Mouse (Mus musculus): Measurements from ENCODE around the gene Stk24.

Gene Stk24

DNA sequence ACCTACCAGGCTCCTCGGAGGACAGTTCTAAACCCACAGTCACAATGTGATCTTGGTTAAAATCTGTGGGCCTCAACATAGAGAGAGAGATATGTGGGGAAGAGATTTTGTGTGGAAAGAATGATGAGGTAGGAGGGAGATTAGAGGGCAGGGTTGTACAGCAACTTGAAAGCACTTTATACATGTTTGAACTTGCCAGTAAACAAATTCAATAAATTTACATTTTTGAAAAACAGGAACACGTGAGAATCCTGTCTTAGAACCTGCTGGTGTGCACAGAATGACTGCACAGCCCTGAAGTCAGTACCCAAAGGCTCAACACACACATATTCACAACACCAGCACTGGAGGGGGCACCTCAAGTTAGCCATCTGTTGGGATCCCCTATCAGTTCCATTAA lies 68.7 kb downstream of the Stk24 start:
- no peak overlapping the region for H3K4me3 ChIP-seq (replicated peaks; ENCODE audit: low read length)
- peaks cover 78% of the 10 kb centered on the region for H3K4me1 ChIP-seq (replicated peaks; ENCODE audit: low read depth, low read length)
- no peak for TF ChIP-seq POU5F1 (IDR thresholded peaks at IDR 0.05; ENCODE audit: borderline replicate concordance, low read length)
- TF ChIP-seq CTCF (conservative IDR thresholded peaks at IDR 0.05; ENCODE audit: low read length), result no peak
- no peak for TF ChIP-seq NANOG (IDR thresholded peaks at IDR 0.05; ENCODE audit: borderline replicate concordance, low read length)

GRCm38 (mm10) chr14:121310325-121311080 lies 69.3 kb downstream of the Stk24 start:
- no peaks in the 10 kb centered on the region for H3K27me3 ChIP-seq (ENCODE audit: insufficient read depth, low read length)
- TF ChIP-seq POU5F1 (IDR thresholded peaks at IDR 0.05; ENCODE audit: borderline replicate concordance, low read length) (no peak), NANOG (IDR thresholded peaks at IDR 0.05; ENCODE audit: borderline replicate concordance, low read length) (no peak), CTCF (conservative IDR thresholded peaks at IDR 0.05; ENCODE audit: low read length) (no peak)

More for the DNA sequence above, 68.7 kb downstream of the Stk24 start:
- Histone ChIP-seq H3K36me3 (ENCODE audit: insufficient read depth, low read length) (peaks cover 14% of the 10 kb centered on the region), H3K27me3 (ENCODE audit: insufficient read depth, low read length) (no peaks in the 10 kb centered on the region), H3K9me3 (ENCODE audit: low read length) (peaks cover 4% of the 10 kb centered on the region; the same call in 1 of the 2 replicates)

GRCm38 (mm10) chr14:121309909-121310308 lies 69.9 kb downstream of the Stk24 start:
- H3K4me3 ChIP-seq (replicated peaks; ENCODE audit: low read length), result no peak overlapping the region
- H3K4me1 ChIP-seq (replicated peaks; ENCODE audit: low read depth, low read length), result peaks cover 78% of the 10 kb centered on the region
- TF ChIP-seq POU5F1 (IDR thresholded peaks at IDR 0.05; ENCODE audit: borderline replicate concordance, low read length) (no peak), NANOG (IDR thresholded peaks at IDR 0.05; ENCODE audit: borderline replicate concordance, low read length) (no peak), CTCF (conservative IDR thresholded peaks at IDR 0.05; ENCODE audit: low read length) (no peak)
- H3K36me3 ChIP-seq (ENCODE audit: insufficient read depth, low read length), result peaks cover 14% of the 10 kb centered on the region
- H3K27me3 ChIP-seq (ENCODE audit: insufficient read depth, low read length), result no peaks in the 10 kb centered on the region
- peaks cover 4% of the 10 kb centered on the region; the same call in 1 of the 2 replicates for H3K9me3 ChIP-seq (ENCODE audit: low read length)

More at GRCm38 (mm10) chr14:121310325-121311080, 69.3 kb downstream of the Stk24 start:
- peaks cover 78% of the 10 kb centered on the region for H3K4me1 ChIP-seq (replicated peaks; ENCODE audit: low read depth, low read length)
- peaks cover 4% of the 10 kb centered on the region; the same call in 1 of the 2 replicates for H3K9me3 ChIP-seq (ENCODE audit: low read length)
- H3K4me3 ChIP-seq (replicated peaks; ENCODE audit: low read length), result no peak overlapping the region
- peaks cover 14% of the 10 kb centered on the region for H3K36me3 ChIP-seq (ENCODE audit: insufficient read depth, low read length)

DNA sequence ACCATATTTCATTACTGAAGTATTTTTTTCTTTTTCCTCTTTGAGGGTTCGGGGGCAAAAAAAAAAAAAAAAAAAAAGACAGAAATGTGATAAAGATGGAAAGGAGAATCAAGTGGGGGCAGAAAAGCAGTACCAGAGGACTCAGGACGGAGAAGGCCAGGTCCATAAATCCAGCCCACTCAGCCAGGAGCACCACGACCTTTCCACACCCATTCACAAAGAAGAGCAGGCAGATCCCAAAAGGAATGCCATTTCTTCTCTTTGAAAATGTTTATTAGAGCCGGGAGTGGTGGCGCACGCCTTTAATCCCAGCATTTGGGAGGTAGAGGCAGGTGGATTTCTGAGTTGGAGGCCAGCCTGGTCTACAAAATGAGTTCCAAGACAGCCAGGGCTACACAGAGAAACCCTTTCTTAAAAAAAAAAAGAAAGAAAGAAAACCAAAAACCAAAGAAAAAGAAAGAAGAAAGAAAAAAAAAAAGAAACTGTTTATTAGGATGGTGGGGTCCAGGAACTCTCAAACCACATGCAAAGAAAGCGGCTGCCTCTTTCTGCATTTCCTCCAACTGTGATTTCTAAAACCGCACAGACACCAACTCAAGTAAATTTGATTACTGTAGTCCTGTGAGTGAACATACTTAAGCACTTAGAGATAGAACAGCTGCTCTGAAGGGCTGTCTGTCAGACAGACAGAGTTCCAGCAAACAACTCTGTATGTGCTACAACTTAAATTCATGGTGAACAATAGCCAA lies 74.3 kb downstream of the Stk24 start:
- Histone ChIP-seq H3K4me3 (replicated peaks; ENCODE audit: low read length) (no peak overlapping the region), H3K4me1 (replicated peaks; ENCODE audit: low read depth, low read length) (peaks cover 86% of the 10 kb centered on the region), H3K27me3 (ENCODE audit: insufficient read depth, low read length) (no peaks in the 10 kb centered on the region), H3K9me3 (ENCODE audit: low read length) (peaks cover 4% of the 10 kb centered on the region; the same call in 1 of the 2 replicates), H3K36me3 (ENCODE audit: insufficient read depth, low read length) (peaks cover 32% of the 10 kb centered on the region)
- TF ChIP-seq NANOG (IDR thresholded peaks at IDR 0.05; ENCODE audit: borderline replicate concordance, low read length), result no peak

- Histone ChIP-seq H3K27me3 (ENCODE audit: insufficient read depth, low read length) (no peaks in the 10 kb centered on the region), H3K4me1 (replicated peaks; ENCODE audit: low read depth, low read length) (peaks cover 76% of the 10 kb centered on the region), H3K36me3 (ENCODE audit: insufficient read depth, low read length) (peaks cover 42% of the 10 kb centered on the region), H3K9me3 (ENCODE audit: low read length) (no peaks in the 10 kb centered on the region), H3K4me3 (replicated peaks; ENCODE audit: low read length) (no peak overlapping the region)
- no peak for TF ChIP-seq CTCF (conservative IDR thresholded peaks at IDR 0.05; ENCODE audit: low read length)
- no peak for TF ChIP-seq NANOG (IDR thresholded peaks at IDR 0.05; ENCODE audit: borderline replicate concordance, low read length)
- TF ChIP-seq POU5F1 (IDR thresholded peaks at IDR 0.05; ENCODE audit: borderline replicate concordance, low read length), result no peak
Observed at GRCm38 (mm10) chr14:121304523-121304922, 75.3 kb downstream of the Stk24 start.

DNA sequence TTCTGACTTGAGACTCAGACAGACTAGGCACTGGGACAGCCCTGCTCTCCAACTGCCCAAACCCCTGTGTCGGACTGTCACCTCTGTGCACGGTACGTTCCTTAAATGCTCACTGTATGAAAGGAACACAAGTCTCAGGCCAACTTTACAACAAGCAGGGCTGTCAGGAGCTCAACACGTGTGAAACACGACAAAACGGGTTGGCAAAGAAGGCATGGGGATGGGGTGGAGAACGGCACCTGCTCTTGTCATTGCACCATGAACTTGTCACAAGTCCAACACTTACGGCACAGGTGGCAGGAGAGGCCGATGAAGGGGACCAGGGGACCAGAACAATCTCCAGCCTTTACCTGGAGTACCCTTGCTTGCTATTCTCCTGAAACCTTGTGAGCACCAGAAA lies 80.7 kb downstream of the Stk24 start:
- TF ChIP-seq CTCF (conservative IDR thresholded peaks at IDR 0.05; ENCODE audit: low read length), result no peak
- no peak for TF ChIP-seq NANOG (IDR thresholded peaks at IDR 0.05; ENCODE audit: borderline replicate concordance, low read length)
- no peak for TF ChIP-seq POU5F1 (IDR thresholded peaks at IDR 0.05; ENCODE audit: borderline replicate concordance, low read length)
- Histone ChIP-seq H3K27me3 (ENCODE audit: insufficient read depth, low read length) (no peaks in the 10 kb centered on the region), H3K4me3 (replicated peaks; ENCODE audit: low read length) (no peak overlapping the region), H3K9me3 (ENCODE audit: low read length) (no peaks in the 10 kb centered on the region), H3K4me1 (replicated peaks; ENCODE audit: low read depth, low read length) (peaks cover 42% of the 10 kb centered on the region), H3K36me3 (ENCODE audit: insufficient read depth, low read length) (peaks cover 70% of the 10 kb centered on the region)

DNA sequence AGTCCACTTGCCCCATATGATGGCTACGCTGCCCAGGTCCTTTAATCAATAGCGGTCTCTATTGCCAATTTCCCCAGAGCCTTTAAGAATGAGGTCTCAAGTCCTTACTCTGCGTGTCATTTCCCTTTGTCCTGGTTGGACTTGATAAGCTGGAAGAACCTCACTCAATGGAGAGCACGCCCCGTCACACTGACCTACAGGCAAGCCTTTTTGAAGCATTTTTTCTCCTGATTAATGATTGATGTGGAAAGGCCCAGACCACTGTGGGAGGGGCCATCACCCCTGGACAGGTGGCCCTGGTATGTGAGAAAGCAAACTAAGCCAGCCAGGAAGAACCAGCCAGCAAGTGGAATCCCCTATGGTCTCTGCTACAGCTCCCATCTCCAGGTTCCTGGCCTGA lies 81.3 kb downstream of the Stk24 start:
- no peaks in the 10 kb centered on the region for H3K9me3 ChIP-seq (ENCODE audit: low read length)
- H3K4me1 ChIP-seq (replicated peaks; ENCODE audit: low read depth, low read length), result peaks cover 37% of the 10 kb centered on the region
- TF ChIP-seq POU5F1 (IDR thresholded peaks at IDR 0.05; ENCODE audit: borderline replicate concordance, low read length) (no peak), NANOG (IDR thresholded peaks at IDR 0.05; ENCODE audit: borderline replicate concordance, low read length) (no peak), CTCF (conservative IDR thresholded peaks at IDR 0.05; ENCODE audit: low read length) (no peak)
- peaks cover 75% of the 10 kb centered on the region for H3K36me3 ChIP-seq (ENCODE audit: insufficient read depth, low read length)
- no peaks in the 10 kb centered on the region for H3K27me3 ChIP-seq (ENCODE audit: insufficient read depth, low read length)
- H3K4me3 ChIP-seq (replicated peaks; ENCODE audit: low read length), result no peak overlapping the region

GRCm38 (mm10) chr14:121297103-121297502 lies 82.7 kb downstream of the Stk24 start:
- Histone ChIP-seq H3K4me1 (replicated peaks; ENCODE audit: low read depth, low read length) (peaks cover 34% of the 10 kb centered on the region), H3K27me3 (ENCODE audit: insufficient read depth, low read length) (no peaks in the 10 kb centered on the region), H3K4me3 (replicated peaks; ENCODE audit: low read length) (no peak overlapping the region), H3K9me3 (ENCODE audit: low read length) (no peaks in the 10 kb centered on the region), H3K36me3 (ENCODE audit: insufficient read depth, low read length) (peaks cover 86% of the 10 kb centered on the region)
- TF ChIP-seq POU5F1 (IDR thresholded peaks at IDR 0.05; ENCODE audit: borderline replicate concordance, low read length), result no peak
- TF ChIP-seq CTCF (conservative IDR thresholded peaks at IDR 0.05; ENCODE audit: low read length), result no peak
- TF ChIP-seq NANOG (IDR thresholded peaks at IDR 0.05; ENCODE audit: borderline replicate concordance, low read length), result no peak
